Mouse (Mus musculus) spleen, adult 18-20 months (tissue): Measurements from ENCODE around the gene Lztr1.

Experiments used
- DNase-seq, 2 experiments: peaks; one replicate each; pipeline ENCODE4 v3.0.0; 2022; ENCODE audit warnings: mixed read lengths in 2 of 2

Lztr1 gene

DNA sequence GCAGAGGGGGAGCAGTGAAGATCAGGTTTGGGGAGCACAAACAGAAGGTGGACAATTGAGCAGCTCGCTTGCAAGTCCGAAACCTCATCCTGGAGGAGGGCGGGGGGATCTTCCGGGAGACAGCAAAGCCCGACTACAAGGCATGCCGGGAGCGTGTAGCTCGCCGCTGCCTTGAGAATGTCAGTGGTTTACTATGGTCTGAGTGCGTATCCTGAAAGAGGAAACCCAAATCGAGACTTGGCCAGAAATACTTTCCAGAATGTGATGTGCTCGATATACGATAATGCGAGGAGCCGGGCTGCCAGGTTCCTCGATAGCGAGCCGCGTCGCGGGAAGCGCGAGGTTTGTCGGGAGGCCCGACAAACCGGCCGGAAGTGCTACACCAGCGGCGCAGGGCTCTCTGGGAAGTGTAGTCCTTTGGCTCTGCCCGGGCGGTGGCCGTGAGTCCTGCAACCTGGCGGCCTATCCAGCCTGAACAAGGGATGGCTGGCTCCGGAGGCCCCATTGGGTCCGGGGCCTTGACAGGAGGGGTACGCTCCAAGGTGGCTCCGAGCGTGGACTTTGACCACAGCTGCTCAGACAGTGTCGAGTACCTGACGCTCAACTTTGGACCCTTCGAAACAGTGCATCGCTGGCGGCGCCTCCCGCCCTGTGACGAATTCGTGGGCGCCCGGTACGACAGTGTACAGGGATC, at the start of gene Lztr1:
Lztr1 (plus strand) TSS at position 143 of the 694 bp plus-strand sequence.
- peak; percentile 70 to 85 for DNase-seq

DNA sequence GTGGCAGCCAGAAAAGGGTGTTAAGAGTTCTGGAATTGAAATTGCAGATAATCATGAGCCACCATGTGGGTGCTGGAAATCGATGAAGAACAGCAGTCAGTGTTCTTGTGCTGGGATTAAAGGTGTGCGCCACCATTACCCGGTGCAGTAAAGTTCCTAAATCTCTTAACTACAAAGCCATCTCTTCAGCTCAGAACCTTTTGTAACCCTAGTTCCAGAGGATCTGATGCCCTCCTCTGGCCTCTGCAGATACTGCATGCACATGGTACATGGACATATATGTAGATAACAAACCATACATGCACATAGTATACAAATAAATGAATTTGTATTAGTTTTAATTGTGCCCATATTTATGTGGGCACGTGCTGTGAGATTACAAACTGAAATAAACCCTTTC, 48.2 kb upstream of the Lztr1 start:
- DNase-seq = peak; percentile 16 to 55

DNA sequence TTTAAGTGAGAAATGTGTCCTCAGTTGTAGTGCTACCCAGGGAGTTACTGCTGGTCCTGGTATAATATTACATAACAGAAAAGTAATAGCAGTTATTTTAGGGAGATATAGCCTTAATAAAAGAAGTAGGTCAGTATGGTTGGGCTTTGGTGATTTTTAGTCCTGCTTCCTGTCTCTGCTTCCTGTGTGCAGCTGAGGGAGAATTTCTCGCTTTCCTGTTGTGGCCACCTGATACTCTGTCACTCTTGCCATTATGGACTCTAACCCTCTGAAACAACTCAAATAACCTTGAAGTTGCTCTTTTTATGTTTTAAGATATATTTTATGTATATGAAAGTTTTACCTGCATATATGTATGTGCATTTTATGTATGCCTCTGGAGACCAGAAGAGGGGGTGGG, 46.9 kb upstream of the Lztr1 start:
- DNase-seq = no peak

DNA sequence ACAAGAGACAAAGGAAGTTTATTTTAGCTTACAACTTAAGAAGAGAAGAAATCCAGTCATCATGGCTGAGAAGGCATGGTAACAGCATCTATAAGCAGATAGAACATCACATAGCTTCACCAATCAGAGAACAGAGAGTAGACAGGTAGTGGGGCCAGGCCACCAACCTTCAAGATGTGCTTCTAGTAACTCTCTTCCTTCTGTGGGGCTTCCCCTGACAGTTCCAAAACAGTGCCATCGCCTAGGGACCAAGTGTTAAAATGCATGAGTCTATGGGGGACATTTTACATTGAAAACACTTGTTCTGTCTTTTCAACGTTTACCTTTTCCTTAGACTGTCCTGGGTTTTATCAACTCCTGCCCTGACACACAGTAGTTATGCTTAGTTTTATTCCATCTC, 45.3 kb upstream of the Lztr1 start:
- DNase-seq = no peak

DNA sequence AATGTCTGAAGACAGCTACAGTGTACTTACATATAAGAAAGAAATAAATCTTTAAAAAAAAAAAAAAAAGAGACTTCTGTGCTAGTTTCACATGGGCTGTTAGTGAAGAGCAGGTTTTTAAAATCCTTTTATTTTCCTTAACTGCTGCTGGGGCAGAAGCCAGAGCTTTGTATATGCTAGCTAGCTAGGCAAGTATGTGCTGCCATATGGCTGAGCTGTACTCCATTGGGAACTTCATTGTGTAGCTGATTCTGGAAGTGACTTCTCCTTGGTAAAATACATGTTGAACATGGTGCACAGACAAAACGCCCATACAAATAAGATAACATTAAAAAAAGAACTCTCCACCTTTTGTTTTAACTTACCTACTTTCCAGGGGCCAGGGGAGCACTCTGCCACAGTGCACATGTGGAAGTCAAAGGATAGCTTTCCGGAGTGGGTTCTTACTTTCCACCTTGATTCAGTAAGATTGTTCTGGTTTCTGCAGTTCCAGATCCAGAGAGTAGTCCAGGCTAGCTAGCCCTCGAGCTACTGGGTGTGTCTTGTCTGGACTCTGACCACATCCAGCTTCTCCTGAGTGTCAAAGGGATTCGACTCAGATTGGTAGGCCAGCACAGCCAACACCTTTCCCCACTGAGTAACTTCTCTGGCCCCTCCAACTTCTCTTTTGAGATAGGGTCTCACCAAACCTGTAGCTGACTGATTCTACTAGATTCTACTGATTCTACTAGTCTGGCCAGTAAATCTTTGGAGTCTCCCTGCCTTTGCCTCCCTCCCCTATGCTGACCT, 41.4 kb upstream of the Lztr1 start:
- no peak for DNase-seq

DNA sequence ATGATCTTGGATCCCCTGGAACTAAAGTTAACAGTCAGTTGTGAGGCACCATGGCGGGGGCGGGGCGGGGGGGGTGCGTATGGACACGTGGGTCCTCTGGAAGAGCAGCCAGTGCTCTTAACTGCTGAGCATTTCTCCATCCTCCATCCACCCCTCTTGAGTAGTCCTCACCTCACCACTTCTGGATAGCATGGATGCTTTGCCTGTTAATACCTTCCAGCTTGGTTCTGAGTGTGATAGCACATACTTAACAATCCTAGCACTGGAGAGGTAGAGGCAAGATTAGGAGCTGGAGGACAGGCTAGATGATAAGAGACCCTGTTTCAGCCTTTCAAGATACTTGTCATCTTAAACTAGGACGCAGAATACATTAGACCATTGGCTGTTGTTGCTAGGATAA, 36.0 kb upstream of the Lztr1 start:
- DNase-seq = no peak

DNA sequence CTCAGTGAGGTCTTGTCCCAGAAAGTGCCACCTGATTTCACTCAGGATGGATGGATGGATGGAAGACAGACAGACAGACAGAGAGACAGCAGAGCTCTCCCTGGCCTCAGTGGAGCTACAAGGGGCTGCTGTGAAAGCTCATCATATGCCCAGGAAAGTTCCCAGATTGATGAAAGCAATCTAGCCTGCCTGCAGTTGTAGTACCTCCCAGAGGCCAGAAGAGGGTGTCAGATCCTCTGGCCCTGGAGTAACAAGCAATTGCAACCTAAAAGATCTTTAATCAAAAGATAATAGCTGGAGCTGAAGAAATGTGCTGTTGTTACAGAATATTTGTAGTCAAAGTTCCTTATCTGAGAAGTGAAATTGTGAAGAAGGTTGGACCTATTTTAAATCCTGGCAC, 34.4 kb upstream of the Lztr1 start:
- DNase-seq = peak in 1 of 2 experiments; percentile 20

DNA sequence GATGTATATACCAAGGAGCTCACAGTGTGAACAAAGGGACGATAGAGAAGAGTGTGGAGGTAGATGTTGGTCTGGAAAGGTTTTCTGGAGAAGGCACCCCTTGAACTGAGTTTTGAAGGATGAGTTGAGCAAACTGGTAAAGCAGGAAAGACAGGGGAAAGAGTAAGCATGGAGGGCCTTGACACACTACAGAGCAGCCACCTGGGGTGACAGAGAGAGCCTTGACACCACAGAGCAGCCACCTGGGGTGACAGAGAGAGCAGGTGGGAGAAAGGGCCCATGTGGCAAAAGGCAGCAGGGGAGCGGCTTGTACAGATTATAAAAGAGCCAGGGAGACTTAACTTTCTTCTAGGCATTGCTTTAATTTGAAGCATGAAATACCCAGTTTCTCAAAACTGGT, 33.7 kb upstream of the Lztr1 start:
- DNase-seq = no peak

DNA sequence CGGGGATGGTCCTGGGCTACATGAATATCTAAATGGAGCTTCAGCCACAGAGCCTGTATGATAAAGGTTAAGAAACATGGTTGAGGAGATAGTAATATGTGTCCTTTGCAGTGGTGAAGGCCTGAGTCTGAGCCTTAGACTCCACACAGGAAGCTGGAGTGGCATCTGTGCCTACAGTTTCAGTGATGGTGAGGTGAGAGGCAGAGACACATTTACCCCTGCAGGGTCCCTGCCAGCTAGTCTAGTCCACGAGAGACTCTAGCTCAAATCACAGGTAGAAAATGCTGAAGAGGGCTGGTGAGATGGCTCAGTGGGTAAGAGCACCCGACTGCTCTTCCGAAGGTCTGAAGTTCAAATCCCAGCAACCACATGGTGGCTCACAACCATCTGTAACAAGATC, 33.2 kb upstream of the Lztr1 start:
- DNase-seq = no peak

DNA sequence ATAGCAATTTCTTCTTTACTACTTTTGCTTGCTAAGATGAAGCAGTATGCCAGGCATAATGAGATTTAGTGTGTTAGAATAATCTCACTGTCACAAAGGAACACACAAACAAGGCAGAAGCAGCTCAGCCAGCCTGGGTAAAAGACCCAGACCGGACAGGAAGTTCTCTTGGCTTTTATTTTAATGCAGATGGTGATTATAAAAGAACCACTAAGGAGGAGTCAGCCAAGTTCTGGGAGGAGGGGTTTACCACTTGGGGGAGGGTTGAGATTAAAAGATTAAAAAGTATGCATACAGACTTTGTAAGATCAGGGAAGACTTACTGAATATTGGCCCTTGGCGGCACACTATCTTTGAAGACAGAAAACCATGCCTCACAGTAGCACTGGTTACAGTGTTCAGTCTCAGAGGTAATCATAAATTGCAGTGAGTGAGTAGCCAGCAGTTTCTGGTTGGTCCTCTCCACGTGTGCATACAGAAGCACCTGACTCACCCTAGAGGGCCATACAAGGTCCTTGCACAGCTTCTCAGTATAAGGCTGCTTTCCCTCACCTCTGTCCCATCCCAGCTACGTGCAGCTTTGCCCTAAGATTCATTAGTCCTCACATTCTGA, 30.1 kb upstream of the Lztr1 start:
- no peak for DNase-seq

DNA sequence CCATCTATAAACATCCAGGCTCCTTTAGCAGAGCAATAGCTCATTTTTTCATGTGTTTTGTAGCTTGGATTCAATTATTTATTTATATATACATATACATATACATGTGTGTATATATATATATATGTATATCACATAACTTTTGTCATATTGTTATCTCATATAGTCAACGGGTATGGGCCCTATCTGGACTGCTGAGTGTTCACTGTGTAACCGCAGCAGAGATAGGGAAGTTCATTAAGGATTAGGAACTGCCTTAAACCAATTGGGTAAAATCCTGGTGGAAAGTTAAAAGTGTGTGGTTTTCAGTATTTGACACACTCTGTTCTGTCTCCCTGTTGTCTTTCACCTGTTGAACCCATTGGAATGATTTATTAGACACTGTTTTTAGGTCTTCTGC, 27.0 kb upstream of the Lztr1 start:
- no peak for DNase-seq

DNA sequence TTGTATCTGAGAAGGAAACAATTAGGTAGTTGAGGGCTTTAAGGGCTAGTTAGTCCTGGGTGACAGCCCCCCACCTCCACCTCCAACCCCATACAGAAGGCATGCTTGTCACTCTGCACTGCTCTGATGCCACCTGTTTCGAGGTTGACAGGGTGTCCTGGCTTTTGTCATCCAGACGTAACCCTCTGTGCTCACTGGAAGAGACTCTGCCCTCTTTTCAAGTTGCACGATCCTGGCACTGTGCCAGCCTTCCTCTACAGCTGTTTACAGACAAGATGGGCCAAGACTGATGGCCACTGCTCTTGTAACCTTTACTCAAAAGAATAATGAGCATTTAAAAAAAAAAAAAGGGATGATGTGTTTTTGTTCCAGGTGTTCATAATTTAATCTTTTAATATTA, 22.0 kb upstream of the Lztr1 start:
- DNase-seq = no peak

DNA sequence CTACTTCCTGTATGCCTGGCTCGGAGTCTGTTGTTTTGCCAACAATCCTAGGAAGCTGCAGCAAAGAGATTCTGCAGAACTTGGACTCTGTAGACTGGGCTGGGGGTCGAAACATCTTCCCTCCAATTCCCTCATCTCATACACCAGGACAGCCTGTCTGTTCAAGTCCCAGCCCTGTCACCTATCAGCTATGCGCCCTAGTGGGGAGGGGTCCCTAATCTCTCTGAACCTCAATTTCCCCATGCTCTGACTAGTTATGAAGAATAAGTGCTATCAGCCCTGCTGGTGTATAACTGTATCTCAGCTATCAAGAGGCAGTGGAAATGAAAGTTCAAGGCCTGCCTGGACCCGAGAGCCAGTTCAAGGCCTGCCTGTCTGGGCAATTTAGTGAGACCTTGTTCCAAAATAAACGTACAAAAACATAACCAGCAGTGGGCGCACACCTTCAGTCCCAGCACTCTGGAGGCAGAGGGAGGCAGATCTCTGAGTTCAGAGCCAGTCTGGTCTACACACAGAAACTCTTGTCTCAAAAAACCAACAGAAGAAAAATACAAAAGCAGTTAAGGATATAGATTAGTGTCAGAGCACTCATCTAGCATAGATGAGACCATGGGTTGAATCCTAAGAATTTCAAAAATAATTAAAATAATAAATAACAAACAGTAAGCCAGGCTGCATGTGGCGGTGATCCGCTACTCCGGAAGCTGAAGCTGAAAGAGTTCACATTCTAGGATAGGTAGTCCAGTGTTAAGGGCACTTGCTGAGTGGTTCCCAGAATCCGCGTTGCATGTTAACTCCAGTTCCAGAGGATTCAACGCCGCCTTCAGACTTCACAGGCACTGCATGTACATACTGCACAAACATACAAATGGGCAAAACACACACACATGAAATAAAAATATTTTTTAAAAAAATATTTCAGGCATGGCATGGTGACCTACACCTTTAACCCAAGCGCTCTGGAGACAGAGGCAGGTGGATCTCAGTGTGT, 19.7 kb upstream of the Lztr1 start:
- no peak for DNase-seq

DNA sequence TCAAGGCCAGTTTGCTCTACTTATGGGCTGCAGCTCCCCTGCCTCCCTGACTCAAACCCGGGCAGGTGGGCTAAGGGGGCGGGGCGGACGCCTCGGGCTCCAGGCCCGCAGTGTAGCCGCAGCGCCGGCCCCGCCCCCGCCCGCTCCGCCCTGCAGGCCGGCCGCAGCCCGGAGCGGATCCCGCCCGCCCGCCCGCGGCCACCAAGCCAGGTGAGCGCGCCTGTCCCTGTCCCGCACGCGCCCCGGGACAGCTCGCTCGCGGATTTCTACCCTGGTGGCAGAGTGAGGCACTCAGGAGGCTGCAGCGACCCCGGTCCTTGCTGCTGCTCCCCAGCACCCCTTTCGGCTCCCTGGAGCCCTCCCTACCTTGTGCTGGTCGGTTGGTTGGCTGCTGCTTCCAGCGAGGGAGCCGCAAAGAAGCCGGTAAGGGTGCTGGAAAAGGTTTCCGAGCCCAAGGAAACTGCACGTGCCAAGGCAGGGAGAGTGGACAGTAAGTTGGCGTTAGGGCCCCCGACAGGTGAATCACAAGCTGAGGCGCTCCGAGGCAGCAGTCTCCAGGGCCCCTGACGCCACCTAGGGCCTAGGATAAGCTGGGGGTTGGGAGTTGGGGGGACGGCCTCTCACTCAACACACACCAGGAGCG, 18.9 kb upstream of the Lztr1 start, which contains the start of gene Aifm3:
Aifm3 (plus strand) TSS at position 143 of the 643 bp plus-strand sequence.
- no peak for DNase-seq

DNA sequence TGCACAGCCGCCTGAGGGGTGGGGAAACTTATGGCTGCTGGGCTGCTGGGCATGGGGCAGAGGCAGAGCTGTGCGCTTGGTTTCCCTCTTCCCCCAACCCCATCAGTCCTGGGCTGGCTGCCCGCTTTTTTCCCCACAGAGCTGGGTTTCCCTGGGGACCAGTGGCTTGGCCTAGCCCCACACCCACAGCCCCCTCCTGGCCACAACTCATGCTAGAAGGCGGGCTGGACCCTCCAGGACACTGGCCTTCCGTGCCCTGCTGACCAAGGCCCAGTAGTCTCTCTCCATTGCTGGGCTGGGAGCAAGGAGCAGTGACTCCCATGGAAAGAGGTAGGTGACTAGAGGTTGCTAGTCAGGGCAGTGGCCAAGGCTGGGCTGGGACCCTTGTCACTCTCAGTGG, 17.3 kb upstream of the Lztr1 start:
- no peak for DNase-seq

DNA sequence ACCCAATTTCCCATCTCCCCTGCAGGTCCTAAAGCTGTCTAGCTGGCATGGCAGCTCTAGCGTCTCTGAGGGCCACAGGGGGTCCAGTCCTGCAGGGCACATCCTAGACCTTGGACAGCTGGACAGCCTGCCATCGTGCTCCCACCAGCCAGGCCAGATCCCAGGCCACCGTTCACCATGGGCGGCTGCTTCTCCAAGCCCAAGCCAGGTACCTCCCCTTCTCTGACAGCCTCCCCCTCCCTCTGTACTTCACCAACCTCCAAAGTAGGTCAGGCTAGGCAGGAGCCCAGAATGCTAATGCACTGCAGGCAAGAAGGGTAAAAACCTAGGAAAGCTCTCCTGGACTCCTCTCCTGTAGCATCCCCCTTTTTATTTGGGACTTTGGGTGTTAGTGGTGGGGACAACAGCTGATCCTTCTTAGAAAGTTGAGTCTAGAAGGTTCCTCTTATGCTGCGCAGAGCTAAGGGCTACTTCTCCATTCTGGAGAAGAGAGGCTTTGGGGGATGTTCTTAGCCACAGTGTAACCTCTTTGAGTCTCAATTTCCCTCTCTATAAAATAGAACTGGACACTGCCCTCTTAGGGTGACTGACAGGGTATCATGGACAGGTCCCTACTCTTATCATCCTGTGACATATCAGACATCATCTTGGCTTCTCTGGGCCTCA, 16.5 kb upstream of the Lztr1 start:
- DNase-seq = no peak

DNA sequence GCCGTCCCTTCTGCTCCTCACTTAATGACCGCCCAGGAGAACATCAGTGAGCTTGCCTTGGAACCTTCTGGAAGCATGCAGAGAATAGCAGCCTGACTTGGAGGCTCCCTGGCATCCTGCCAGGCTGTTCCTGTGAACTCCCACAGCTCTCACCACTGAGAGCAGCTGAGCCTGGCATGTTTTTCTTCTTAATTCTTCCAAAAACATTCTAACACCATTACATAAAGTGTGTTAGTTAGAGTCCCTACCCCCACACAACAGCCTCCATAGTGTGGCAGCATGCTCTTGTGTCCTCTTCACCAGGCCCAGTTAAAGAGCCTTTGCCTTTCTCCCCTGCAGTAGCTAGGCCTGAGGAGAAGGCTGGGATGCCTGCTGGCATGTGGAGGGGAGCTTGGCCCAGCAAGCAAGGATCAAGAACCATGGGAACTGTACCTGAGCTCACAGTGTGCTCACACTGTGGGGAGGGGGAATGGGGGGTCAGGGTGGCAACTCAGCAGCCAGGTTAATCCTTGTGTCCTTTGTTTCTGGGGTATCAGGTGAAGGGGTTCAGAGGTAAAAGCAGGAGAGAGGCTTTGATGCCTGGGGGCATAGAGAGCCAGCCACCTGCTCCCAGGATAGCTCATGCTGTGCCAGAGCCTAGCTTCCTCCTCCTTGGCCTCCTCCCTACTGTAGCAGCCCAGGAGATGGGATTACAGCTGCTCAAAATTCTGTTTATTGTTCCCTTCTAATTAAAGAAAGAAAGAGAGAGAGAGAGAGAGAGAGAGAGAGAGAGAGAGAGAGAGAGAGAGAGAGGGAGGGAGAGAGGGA, 11.8 kb upstream of the Lztr1 start:
- no peak for DNase-seq

DNA sequence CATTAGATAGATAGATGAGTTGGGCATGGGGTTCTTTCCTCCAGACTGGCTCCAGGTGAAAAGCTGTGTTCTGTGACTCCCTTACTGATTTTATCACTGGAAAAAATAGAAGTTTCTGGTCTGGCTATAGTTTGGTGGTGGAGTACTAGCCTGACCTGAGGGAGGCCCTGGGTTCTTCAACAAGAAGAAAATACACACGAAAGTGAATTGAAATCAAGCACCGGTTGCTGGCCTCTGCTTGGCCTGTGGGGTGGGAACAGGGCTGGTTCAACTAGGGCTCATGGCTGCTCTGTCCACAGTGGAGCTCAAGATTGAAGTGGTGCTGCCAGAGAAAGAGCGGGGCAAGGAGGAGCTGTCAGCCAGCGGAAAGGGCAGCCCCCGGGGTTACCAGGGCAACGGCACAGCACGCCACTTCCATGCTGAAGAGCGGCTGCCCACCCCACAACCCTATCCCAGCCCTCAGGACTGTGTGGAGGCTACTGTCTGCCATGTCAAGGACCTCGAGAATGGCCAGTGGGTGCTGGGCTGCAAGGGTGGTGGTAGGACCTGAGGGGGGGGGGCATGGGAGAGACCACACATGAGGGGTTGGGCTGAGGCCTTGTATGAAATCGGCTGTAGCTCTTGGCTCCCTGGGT, 9.1 kb upstream of the Lztr1 start:
- no peak for DNase-seq

DNA sequence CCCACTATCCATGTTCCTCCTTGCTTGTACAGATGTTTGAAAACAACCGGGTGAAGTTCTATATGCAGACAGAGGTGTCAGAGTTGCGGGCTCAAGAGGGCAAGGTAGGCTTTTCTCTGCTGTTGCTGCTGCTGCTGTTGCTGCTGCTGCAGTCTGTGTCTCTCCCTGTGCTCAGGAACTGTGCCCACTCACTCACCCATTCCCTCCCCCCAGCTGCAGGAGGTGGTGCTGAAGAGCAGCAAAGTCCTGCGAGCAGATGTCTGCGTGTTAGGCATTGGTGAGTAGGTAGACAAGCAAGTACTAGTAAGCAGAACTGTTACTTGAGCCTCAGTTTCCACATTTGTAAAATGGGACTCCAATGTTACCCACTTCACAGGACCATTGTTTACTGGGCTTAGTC, 5.8 kb upstream of the Lztr1 start:
- DNase-seq = no peak

DNA sequence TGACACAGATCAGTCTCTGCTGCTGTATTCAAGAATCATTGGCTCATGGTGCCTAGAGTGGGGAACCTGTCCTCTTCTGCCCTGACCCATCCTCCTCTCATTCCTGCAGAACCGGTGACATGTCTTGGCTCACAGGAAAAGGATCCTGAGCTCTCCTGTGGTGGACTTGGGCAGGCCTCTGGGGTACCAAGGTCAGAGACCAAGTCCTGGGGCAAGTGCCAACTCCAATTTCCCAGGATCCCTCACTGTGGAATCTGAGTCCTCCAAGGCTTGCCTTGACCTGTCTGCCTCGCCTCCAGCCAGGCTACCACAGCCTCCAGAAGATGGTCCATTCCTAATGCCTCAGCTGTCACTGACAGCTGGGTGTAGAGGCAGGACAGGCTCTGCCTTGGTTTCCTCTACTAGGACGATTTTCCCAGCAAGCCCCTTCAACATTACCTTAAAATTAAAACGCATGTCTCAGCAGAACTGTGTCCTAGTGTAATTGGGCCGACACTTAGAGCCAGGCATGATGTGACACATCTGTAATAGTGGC, 1.4 kb upstream of the Lztr1 start:
- no peak for DNase-seq
